Mouse (Mus musculus) hindbrain, postnatal 0 days (tissue): ENCODE measurements around the gene Rapgefl1. TPM values are rescaled to one million over a fixed set of nuclear protein-coding genes. Genes with fewer than 3 reads are reported as not detected.
A peak's percentile ranks its signal among the peaks of the same experiment; 100 is the strongest.

ENCODE experiments used
- ATAC-seq: fragments of 200-750 bp; cut with Nextera tagmentation; 2 replicates; pipeline ENCODE4 v1.8.0; 2017; ENCODE audit warnings: mild to moderate bottlenecking, moderate TSS enrichment, moderate library complexity
- DNase-seq: peaks from one replicate; pipeline ENCODE4 v3.0.0-alpha.2; 2015; ENCODE audit warnings: low spot score
- H3K27ac ChIP-seq: fragments of 300-500 bp; sonication (generic); 2 replicates; pipeline ENCODE4 v1.5.1; 2014; ENCODE audit warnings: mild to moderate bottlenecking
- H3K27me3 ChIP-seq: fragments of 300-500 bp; sonication (generic); 2 replicates; pipeline ENCODE4 v1.6.1; 2014; ENCODE audit warnings: low read length, mixed read lengths; ENCODE audit not compliant: insufficient read depth
- H3K36me3 ChIP-seq: fragments of 300-500 bp; sonication (generic); 2 replicates; pipeline ENCODE4 v1.6.1; 2014; ENCODE audit warnings: low read length, mixed read lengths; ENCODE audit not compliant: insufficient read depth
- H3K4me1 ChIP-seq: fragments of 300-500 bp; sonication (generic); 2 replicates; pipeline ENCODE4 v1.6.1; 2014; ENCODE audit warnings: antibody characterized with exemption, low read length, mixed read lengths; ENCODE audit not compliant: insufficient read depth
- H3K4me2 ChIP-seq: fragments of 300-500 bp; sonication (generic); 2 replicates; pipeline ENCODE4 v1.6.1; 2014; ENCODE audit warnings: low read depth, mild to moderate bottlenecking, low read length, moderate library complexity, mixed read lengths
- H3K4me3 ChIP-seq: fragments of 300-500 bp; sonication (generic); 2 replicates; pipeline ENCODE4 v1.5.1; 2014; ENCODE audit warnings: low read length
- H3K9ac ChIP-seq: fragments of 300-500 bp; sonication (generic); replicated peaks from 2 replicates; pipeline ENCODE4 v1.6.1; 2014; ENCODE audit warnings: mild to moderate bottlenecking, low read length, moderate library complexity, mixed read lengths
- H3K9me3 ChIP-seq: fragments of 300-500 bp; sonication (generic); 2 replicates; pipeline ENCODE4 v1.6.1; 2016; ENCODE audit warnings: low read length, mixed read lengths
- CTCF ChIP-seq: IDR thresholded peaks from 2 replicates; pipeline ENCODE4 v1.5.1; 2016; ENCODE audit warnings: antibody characterized with exemption, control low read depth, low read depth
- WGBS: fragments of 180-500 bp; shearing (Covaris S2); extraction: QIAGEN DNeasy Blood & Tissue Kit; methylation state at CpG from one replicate; pipeline ENCODE4 v1.1.7; 2014; 5-methylcytosine and 5-hydroxymethylcytosine counted together
- polyA plus RNA-seq: library from polyadenylated mRNA; unstranded; fragments of >200 nt; fragmentation: Nextera tagmentation; extraction: Ambion mirVana; gene quantifications from 2 replicates; pipeline ENCODE4 v1.2.1, GENCODE M21; 2015
- total RNA-seq: library from RNA; depleted of rRNA; stranded (reverse); fragments of >200 nt; gene quantifications from 2 replicates; pipeline ENCODE4 v1.2.3, GENCODE M21; 2014

Gene Rapgefl1
- total and polyA plus RNA-seq, 2 experiments from 2014 or later = 11.0 to 44.1 TPM

GRCm38 (mm10) chr11:98863751-98864429 is 27.3 kb downstream of the Rapgefl1 start:
- Histone ChIP-seq H3K4me2 (peak overlapping the region; percentile 73), H3K4me1 (peaks cover 9% of the 10 kb centered on the region; the same call in 1 of the 2 replicates), H3K27me3 (no peaks in the 10 kb centered on the region), H3K36me3 (no peaks in the 10 kb centered on the region), H3K4me3 (peak overlapping the region; percentile 51), H3K9me3 (no peaks in the 10 kb centered on the region), H3K9ac (peak overlapping the region; percentile 64), H3K27ac (peak overlapping the region; percentile 88)
- TF ChIP-seq CTCF = no peak
- ATAC-seq = peak; percentile 78
- WGBS = under 1% methylated on average over 36 of the region's 39 CpGs
- DNase-seq = peak; percentile 86

GRCm38 (mm10) chr11:98867293-98867692 is 30.7 kb downstream of the Rapgefl1 start:
- 17% methylated on average over 12 of the region's 12 CpGs for WGBS
- no peak for TF ChIP-seq CTCF
- Histone ChIP-seq H3K4me1 (peaks cover 12% of the 10 kb centered on the region), H3K27me3 (no peaks in the 10 kb centered on the region), H3K4me3 (no peak overlapping the region), H3K4me2 (no peak overlapping the region), H3K9me3 (no peaks in the 10 kb centered on the region), H3K27ac (peak overlapping the region; percentile 71), H3K9ac (no peak overlapping the region), H3K36me3 (no peaks in the 10 kb centered on the region)
- DNase-seq (peak; percentile 81), ATAC-seq (peak; percentile 71)

DNA sequence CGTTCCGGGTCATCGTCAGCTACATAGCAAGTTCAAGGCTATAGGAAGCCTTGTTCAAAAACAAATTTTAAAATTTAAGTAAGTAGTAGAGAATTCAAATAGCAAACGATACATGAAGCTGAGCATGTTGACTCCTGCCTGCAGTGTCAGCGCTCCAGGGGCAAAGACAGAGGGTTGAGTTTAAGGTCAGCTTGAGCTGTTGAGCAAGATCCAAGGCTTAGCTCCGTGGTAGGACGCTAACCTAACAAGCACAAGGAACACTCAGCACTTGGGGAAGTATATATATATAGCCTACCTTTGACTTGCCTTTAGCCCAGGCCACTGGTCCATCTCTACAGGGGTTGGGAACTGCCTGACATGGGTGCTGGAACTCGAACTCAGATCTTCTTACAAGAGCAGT is 33.3 kb downstream of the Rapgefl1 start:
- Histone ChIP-seq H3K27me3 (no peaks in the 10 kb centered on the region), H3K4me3 (no peak overlapping the region), H3K36me3 (no peaks in the 10 kb centered on the region), H3K9me3 (no peaks in the 10 kb centered on the region), H3K4me2 (no peak overlapping the region), H3K9ac (no peak overlapping the region), H3K27ac (no peak overlapping the region), H3K4me1 (peaks cover 12% of the 10 kb centered on the region)
- ATAC-seq = no peak
- no peak for TF ChIP-seq CTCF
- 92% methylated on average over 8 of the region's 8 CpGs for WGBS
- no peak for DNase-seq

GRCm38 (mm10) chr11:98870791-98871190 is 34.2 kb downstream of the Rapgefl1 start:
- no peak overlapping the region for H3K9ac ChIP-seq
- ATAC-seq (no peak), DNase-seq (no peak)
- H3K27ac ChIP-seq = no peak overlapping the region
- H3K4me2 ChIP-seq = no peak overlapping the region
- no peaks in the 10 kb centered on the region for H3K27me3 ChIP-seq
- TF ChIP-seq CTCF = no peak
- no peak overlapping the region for H3K4me3 ChIP-seq
- H3K4me1 ChIP-seq = peaks cover 12% of the 10 kb centered on the region
- H3K36me3 ChIP-seq = no peaks in the 10 kb centered on the region
- H3K9me3 ChIP-seq = no peaks in the 10 kb centered on the region
- 80% methylated on average over 5 of the region's 5 CpGs for WGBS

DNA sequence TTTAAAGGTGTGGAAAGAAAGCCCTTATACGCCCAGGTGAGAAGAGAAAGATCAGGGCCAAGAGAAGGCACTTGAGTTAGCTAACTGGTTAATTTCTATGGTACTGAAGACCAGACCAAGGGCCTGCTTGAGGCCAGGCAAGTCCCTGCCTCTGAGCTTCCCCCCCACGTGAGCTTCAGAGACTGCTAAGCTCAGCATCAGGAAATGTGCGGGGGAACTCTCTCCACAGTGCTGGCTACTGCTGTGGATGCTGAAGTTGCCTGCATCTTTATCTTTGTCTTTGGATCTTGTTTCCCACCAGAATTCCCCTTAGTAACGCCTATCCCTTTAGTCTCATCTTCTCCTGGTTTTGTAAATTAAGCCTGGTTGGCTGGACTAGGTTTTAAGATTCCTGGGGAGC is 34.8 kb downstream of the Rapgefl1 start:
- Histone ChIP-seq H3K9ac (no peak overlapping the region), H3K9me3 (no peaks in the 10 kb centered on the region), H3K4me3 (no peak overlapping the region), H3K27me3 (no peaks in the 10 kb centered on the region), H3K36me3 (no peaks in the 10 kb centered on the region), H3K4me1 (peaks cover 12% of the 10 kb centered on the region), H3K27ac (peak overlapping the region; percentile 54; the same call in 1 of the 2 replicates), H3K4me2 (no peak overlapping the region)
- WGBS = 59% methylated on average over 4 of the region's 4 CpGs
- DNase-seq (no peak), ATAC-seq (no peak)
- no peak for TF ChIP-seq CTCF

GRCm38 (mm10) chr11:98872040-98872439 is 35.5 kb downstream of the Rapgefl1 start:
- Histone ChIP-seq H3K27ac (peak overlapping the region; percentile 54; the same call in 1 of the 2 replicates), H3K27me3 (no peaks in the 10 kb centered on the region), H3K4me1 (peaks cover 12% of the 10 kb centered on the region), H3K4me3 (no peak overlapping the region), H3K9me3 (no peaks in the 10 kb centered on the region), H3K4me2 (no peak overlapping the region), H3K36me3 (no peaks in the 10 kb centered on the region), H3K9ac (no peak overlapping the region)
- 47% methylated on average over 4 of the region's 4 CpGs for WGBS
- no peak for DNase-seq
- no peak for TF ChIP-seq CTCF
- no peak for ATAC-seq

DNA sequence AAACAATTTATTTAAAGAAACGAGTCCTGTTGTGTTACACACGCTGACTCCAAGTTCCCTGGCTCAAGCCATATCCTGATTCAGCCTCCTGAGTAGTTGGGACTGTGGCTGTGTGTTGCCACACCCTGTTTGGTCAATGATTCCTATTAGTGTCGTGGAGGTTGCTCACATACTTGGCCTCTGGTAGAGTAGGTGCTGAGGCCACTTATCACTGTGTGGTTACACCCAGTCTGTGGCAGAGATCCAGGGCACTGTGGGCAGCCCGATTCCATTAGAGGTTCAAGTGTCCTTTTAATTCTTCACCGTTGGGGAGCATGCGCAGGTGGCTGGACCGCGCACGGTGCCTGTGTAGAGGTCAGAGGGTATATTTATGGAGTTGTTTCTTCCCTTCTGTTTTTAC is 37.3 kb downstream of the Rapgefl1 start:
- peaks cover 4% of the 10 kb centered on the region; the same call in 1 of the 2 replicates for H3K4me1 ChIP-seq
- no peak for TF ChIP-seq CTCF
- H3K9ac ChIP-seq = no peak overlapping the region
- no peaks in the 10 kb centered on the region for H3K9me3 ChIP-seq
- no peak overlapping the region for H3K4me2 ChIP-seq
- no peaks in the 10 kb centered on the region for H3K36me3 ChIP-seq
- DNase-seq = no peak
- 95% methylated on average over 9 of the region's 9 CpGs for WGBS
- H3K27ac ChIP-seq = no peak overlapping the region
- H3K27me3 ChIP-seq = no peaks in the 10 kb centered on the region
- H3K4me3 ChIP-seq = no peak overlapping the region
- ATAC-seq = no peak
